Mouse (Mus musculus): Measurements from ENCODE around the gene Ttf2. TPM values are rescaled to one million over a fixed set of nuclear protein-coding genes. Genes with fewer than 3 reads are reported as not detected.
A peak's percentile ranks its signal among the peaks of the same experiment; 100 is the strongest.

Ttf2 gene
- polyA plus RNA-seq, 1 experiment from 2014 or later: 11.7 TPM

GRCm38 (mm10) chr3:100973906-100974305 lies 4.4 kb upstream of the Ttf2 start:
- H3K9ac ChIP-seq: no peak overlapping the region
- no peak overlapping the region for H3K27ac ChIP-seq (replicated peaks)
- WGBS: 2% methylated on average over 1 of the region's 1 CpGs
- H3K9me3 ChIP-seq: no peaks in the 10 kb centered on the region
- ATAC-seq (ENCODE audit: extremely low read depth, insufficient number of reproducible peaks, low FRiP score, low TSS enrichment): no peak
- peaks cover 6% of the 10 kb centered on the region for H3K4me1 ChIP-seq
- no peaks in the 10 kb centered on the region for H3K36me3 ChIP-seq
- no peak overlapping the region for H3K4me2 ChIP-seq
- no peak overlapping the region for H3K4me3 ChIP-seq
- 0 out of 2 replicates have a peak, but pooled peaks cover 4% of the 10 kb centered on the region for H3K27me3 ChIP-seq (replicated peaks)

GRCm38 (mm10) chr3:100963849-100964542 lies 5.5 kb downstream of the Ttf2 start:
- Histone ChIP-seq H3K36me3 (peaks cover 72% of the 10 kb centered on the region), H3K4me2 (no peak overlapping the region), H3K4me3 (no peak overlapping the region), H3K9ac (no peak overlapping the region), H3K27ac (replicated peaks) (no peak overlapping the region), H3K27me3 (replicated peaks) (no peaks in the 10 kb centered on the region), H3K4me1 (peaks cover 30% of the 10 kb centered on the region), H3K9me3 (no peaks in the 10 kb centered on the region)
- ATAC-seq (ENCODE audit: extremely low read depth, insufficient number of reproducible peaks, low FRiP score, low TSS enrichment): no peak
- 80% methylated on average over 14 of the region's 14 CpGs for WGBS

- 67% methylated on average over 7 of the region's 7 CpGs for WGBS
- peaks cover 91% of the 10 kb centered on the region for H3K36me3 ChIP-seq
- peak overlapping the region; percentile 50 for H3K9ac ChIP-seq
- peaks cover 25% of the 10 kb centered on the region for H3K4me1 ChIP-seq
- peak overlapping the region; percentile 87 for H3K27ac ChIP-seq (replicated peaks)
- H3K4me2 ChIP-seq: 0 out of 2 replicates have a peak overlapping the region, but pooled peaks have one; percentile 10
- no peak for ATAC-seq (ENCODE audit: extremely low read depth, insufficient number of reproducible peaks, low FRiP score, low TSS enrichment)
- H3K27me3 ChIP-seq (replicated peaks): no peaks in the 10 kb centered on the region
- no peak overlapping the region for H3K4me3 ChIP-seq
- H3K9me3 ChIP-seq: no peaks in the 10 kb centered on the region
Measured at GRCm38 (mm10) chr3:100961501-100961900, 8.0 kb downstream of the Ttf2 start.

GRCm38 (mm10) chr3:100961007-100961406 lies 8.5 kb downstream of the Ttf2 start:
- H3K4me3 ChIP-seq: no peak overlapping the region
- H3K4me1 ChIP-seq: peaks cover 25% of the 10 kb centered on the region
- no peak; the same call in 1 of the 2 replicates for ATAC-seq (ENCODE audit: extremely low read depth, insufficient number of reproducible peaks, low FRiP score, low TSS enrichment)
- H3K4me2 ChIP-seq: 0 out of 2 replicates have a peak overlapping the region, but pooled peaks have one; percentile 10
- WGBS: 40% methylated on average over 5 of the region's 5 CpGs
- H3K27ac ChIP-seq (replicated peaks): peak overlapping the region; percentile 87
- H3K36me3 ChIP-seq: peaks cover 92% of the 10 kb centered on the region
- no peaks in the 10 kb centered on the region for H3K27me3 ChIP-seq (replicated peaks)
- peak overlapping the region; percentile 50; the same call in 1 of the 2 replicates for H3K9ac ChIP-seq
- no peaks in the 10 kb centered on the region for H3K9me3 ChIP-seq

- H3K4me2 ChIP-seq: no peak overlapping the region
Measured at GRCm38 (mm10) chr3:100954616-100955015, 14.8 kb downstream of the Ttf2 start.

GRCm38 (mm10) chr3:100951531-100951930 lies 17.9 kb downstream of the Ttf2 start:
- Histone ChIP-seq H3K9ac (no peak overlapping the region), H3K9me3 (no peaks in the 10 kb centered on the region), H3K27me3 (replicated peaks) (no peaks in the 10 kb centered on the region), H3K27ac (replicated peaks) (no peak overlapping the region), H3K4me3 (no peak overlapping the region), H3K4me1 (0 out of 2 replicates have a peak, but pooled peaks cover 3% of the 10 kb centered on the region), H3K36me3 (peaks cover 96% of the 10 kb centered on the region), H3K4me2 (no peak overlapping the region)
- ATAC-seq (ENCODE audit: extremely low read depth, insufficient number of reproducible peaks, low FRiP score, low TSS enrichment): no peak
- 89% methylated on average over 4 of the region's 4 CpGs for WGBS

More at GRCm38 (mm10) chr3:100954616-100955015, 14.8 kb downstream of the Ttf2 start:
- no peaks in the 10 kb centered on the region for H3K9me3 ChIP-seq
- no peak overlapping the region for H3K4me3 ChIP-seq
- H3K36me3 ChIP-seq: peaks cover 98% of the 10 kb centered on the region
- ATAC-seq (ENCODE audit: extremely low read depth, insufficient number of reproducible peaks, low FRiP score, low TSS enrichment): no peak
- no peak overlapping the region for H3K27ac ChIP-seq (replicated peaks)
- no peaks in the 10 kb centered on the region for H3K27me3 ChIP-seq (replicated peaks)
- no peaks in the 10 kb centered on the region for H3K4me1 ChIP-seq
- H3K9ac ChIP-seq: no peak overlapping the region

GRCm38 (mm10) chr3:100947286-100947685 lies 22.2 kb downstream of the Ttf2 start:
- no peak overlapping the region for H3K9ac ChIP-seq
- no peak overlapping the region for H3K4me2 ChIP-seq
- WGBS: 74% methylated on average over 8 of the region's 8 CpGs
- peaks cover 97% of the 10 kb centered on the region for H3K36me3 ChIP-seq
- H3K27ac ChIP-seq (replicated peaks): no peak overlapping the region
- 0 out of 2 replicates have a peak, but pooled peaks cover 3% of the 10 kb centered on the region for H3K4me1 ChIP-seq
- ATAC-seq (ENCODE audit: extremely low read depth, insufficient number of reproducible peaks, low FRiP score, low TSS enrichment): no peak
- no peak overlapping the region for H3K4me3 ChIP-seq
- H3K27me3 ChIP-seq (replicated peaks): no peaks in the 10 kb centered on the region
- H3K9me3 ChIP-seq: no peaks in the 10 kb centered on the region

- H3K4me3 ChIP-seq: no peak overlapping the region
- no peak for ATAC-seq (ENCODE audit: extremely low read depth, insufficient number of reproducible peaks, low FRiP score, low TSS enrichment)
- no peak overlapping the region for H3K27ac ChIP-seq (replicated peaks)
- H3K4me1 ChIP-seq: no peaks in the 10 kb centered on the region
- H3K9ac ChIP-seq: no peak overlapping the region
- H3K27me3 ChIP-seq (replicated peaks): no peaks in the 10 kb centered on the region
- no peak overlapping the region for H3K4me2 ChIP-seq
- H3K9me3 ChIP-seq: no peaks in the 10 kb centered on the region
- WGBS: 82% methylated on average over 4 of the region's 4 CpGs
- H3K36me3 ChIP-seq: peaks cover 95% of the 10 kb centered on the region
Measured at GRCm38 (mm10) chr3:100940496-100941037, 28.9 kb downstream of the Ttf2 start.

GRCm38 (mm10) chr3:100938211-100938610 lies 31.3 kb downstream of the Ttf2 start:
- H3K27ac ChIP-seq (replicated peaks): no peak overlapping the region
- no peaks in the 10 kb centered on the region for H3K27me3 ChIP-seq (replicated peaks)
- H3K4me2 ChIP-seq: no peak overlapping the region
- WGBS: 88% methylated on average over 4 of the region's 4 CpGs
- no peak overlapping the region for H3K4me3 ChIP-seq
- H3K4me1 ChIP-seq: no peaks in the 10 kb centered on the region
- peaks cover 95% of the 10 kb centered on the region for H3K36me3 ChIP-seq
- H3K9ac ChIP-seq: no peak overlapping the region
- ATAC-seq (ENCODE audit: extremely low read depth, insufficient number of reproducible peaks, low FRiP score, low TSS enrichment): no peak
- H3K9me3 ChIP-seq: no peaks in the 10 kb centered on the region

GRCm38 (mm10) chr3:100936201-100936600 lies 33.3 kb downstream of the Ttf2 start:
- no peak overlapping the region for H3K4me3 ChIP-seq
- no peak for ATAC-seq (ENCODE audit: extremely low read depth, insufficient number of reproducible peaks, low FRiP score, low TSS enrichment)
- no peaks in the 10 kb centered on the region for H3K27me3 ChIP-seq (replicated peaks)
- H3K4me2 ChIP-seq: no peak overlapping the region
- WGBS: 92% methylated on average over 6 of the region's 6 CpGs
- H3K4me1 ChIP-seq: no peaks in the 10 kb centered on the region
- no peak overlapping the region for H3K27ac ChIP-seq (replicated peaks)
- no peak overlapping the region for H3K9ac ChIP-seq
- peaks cover 96% of the 10 kb centered on the region for H3K36me3 ChIP-seq
- no peaks in the 10 kb centered on the region for H3K9me3 ChIP-seq

- Histone ChIP-seq H3K27ac (replicated peaks) (no peak overlapping the region), H3K4me1 (no peaks in the 10 kb centered on the region), H3K4me3 (no peak overlapping the region), H3K27me3 (replicated peaks) (no peaks in the 10 kb centered on the region), H3K4me2 (no peak overlapping the region), H3K36me3 (peaks cover 96% of the 10 kb centered on the region), H3K9me3 (no peaks in the 10 kb centered on the region), H3K9ac (no peak overlapping the region)
- WGBS: 92% methylated on average over 6 of the region's 6 CpGs
- ATAC-seq (ENCODE audit: extremely low read depth, insufficient number of reproducible peaks, low FRiP score, low TSS enrichment): no peak
Measured at GRCm38 (mm10) chr3:100935521-100935920, 33.9 kb downstream of the Ttf2 start.
